Mouse (Mus musculus) liver, embryonic 11.5 days (tissue): ENCODE data around the gene Sgca. TPM values are rescaled to one million over a fixed set of nuclear protein-coding genes. Genes with fewer than 3 reads are reported as not detected.

Experiments
- ATAC-seq: fragments of 200-750 bp; cut with Nextera tagmentation; replicated peaks from 2 replicates; pipeline ENCODE4 v1.8.0; 2017; ENCODE audit warnings: moderate number of reproducible peaks, mild to moderate bottlenecking, moderate TSS enrichment, moderate library complexity; ENCODE audit not compliant: low FRiP score
- DNase-seq: peaks from one replicate; pipeline ENCODE4 v3.0.0-alpha.2; 2017; ENCODE audit warnings: low spot score
- H3K27ac ChIP-seq: fragments of 300-500 bp; sonication (generic); 2 replicates; pipeline ENCODE4 v1.5.1; 2014; ENCODE audit warnings: mild to moderate bottlenecking, low read depth, low read length, control low read depth
- H3K27me3 ChIP-seq: fragments of 300-500 bp; sonication (generic); replicated peaks from 2 replicates; pipeline ENCODE4 v1.6.1; 2014; ENCODE audit warnings: low read length, mixed read lengths; ENCODE audit not compliant: control insufficient read depth, insufficient read depth
- H3K36me3 ChIP-seq: fragments of 300-500 bp; sonication (generic); 2 replicates; pipeline ENCODE4 v1.6.1; 2014; ENCODE audit warnings: mild to moderate bottlenecking, low read length, moderate library complexity, mixed read lengths; ENCODE audit not compliant: control insufficient read depth, insufficient read depth
- H3K4me1 ChIP-seq: fragments of 300-500 bp; sonication (generic); replicated peaks from 2 replicates; pipeline ENCODE4 v1.6.1; 2014; ENCODE audit warnings: low read length, mixed read lengths; ENCODE audit not compliant: control insufficient read depth, insufficient read depth
- H3K4me2 ChIP-seq: fragments of 300-500 bp; sonication (generic); 2 replicates; pipeline ENCODE4 v1.6.1; 2014; ENCODE audit warnings: mild to moderate bottlenecking, control low read depth, moderate library complexity
- H3K4me3 ChIP-seq: fragments of 300-500 bp; sonication (generic); 2 replicates; pipeline ENCODE4 v1.5.1; 2014; ENCODE audit warnings: low read depth, low read length, control low read depth
- H3K9ac ChIP-seq: fragments of 300-500 bp; sonication (generic); 2 replicates; pipeline ENCODE4 v1.6.1; 2014; ENCODE audit warnings: low read depth, low read length, control low read depth
- H3K9me3 ChIP-seq: fragments of 300-500 bp; sonication (generic); 2 replicates; pipeline ENCODE4 v1.6.1; 2016; ENCODE audit warnings: low read length, inconsistent platforms, mixed read lengths; ENCODE audit not compliant: control insufficient read depth
- WGBS: fragments of 180-500 bp; shearing (Covaris S2); extraction: QIAGEN DNeasy Blood & Tissue Kit; methylation state at CpG from one replicate; pipeline ENCODE4 v1.1.7; 2014; 5-methylcytosine and 5-hydroxymethylcytosine counted together
- polyA plus RNA-seq: library from polyadenylated mRNA; unstranded; fragments of >200 nt; fragmentation: Nextera tagmentation; extraction: Ambion mirVana; gene quantifications from 2 replicates; pipeline ENCODE4 v1.2.1, GENCODE M21; 2014

Sgca gene
- polyA plus RNA-seq: 0.22 and 0.30 TPM in 2 replicates

DNA sequence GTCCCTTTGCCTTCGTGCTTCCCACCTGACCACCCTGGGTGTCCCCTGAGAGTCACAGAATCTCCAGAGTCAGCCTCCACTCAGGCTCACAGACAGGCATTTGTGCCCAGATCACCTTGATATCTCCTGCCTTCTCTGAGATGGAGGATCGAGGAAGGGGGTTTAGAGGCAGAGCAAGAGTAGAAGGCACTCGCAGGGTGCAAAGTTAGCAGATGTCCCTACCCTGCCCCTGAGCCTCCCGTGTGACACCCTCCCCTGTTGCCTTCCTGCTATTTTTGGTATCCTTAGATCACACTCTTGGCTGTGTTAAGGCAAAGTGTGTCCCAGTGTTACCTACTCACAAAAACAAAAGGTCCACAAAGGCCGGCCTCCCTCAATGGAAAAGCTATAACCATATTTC lies at the start of gene Sgca:
Gene Sgca, minus strand, starts transcription at position 129 of the 400 bp plus-strand sequence.
- ATAC-seq: no peak
- Histone ChIP-seq H3K4me1 (peaks cover 12% of the 10 kb centered on the region), H3K27ac (no peak within 1 kb of the TSS), H3K4me3 (no peak within 1 kb of the TSS), H3K36me3 (no peaks in the 10 kb centered on the region), H3K4me2 (no peak within 1 kb of the TSS), H3K9me3 (no peaks in the 10 kb centered on the region), H3K27me3 (peaks cover 2% of the 10 kb centered on the region; the same call in 1 of the 2 replicates), H3K9ac (no peak within 1 kb of the TSS)
- DNase-seq: no peak
- 70% methylated on average over 5 of the region's 5 CpGs for WGBS

- Histone ChIP-seq H3K9ac (no peak overlapping the region), H3K4me1 (peaks cover 9% of the 10 kb centered on the region), H3K9me3 (no peaks in the 10 kb centered on the region), H3K4me2 (no peak overlapping the region), H3K27me3 (no peaks in the 10 kb centered on the region), H3K27ac (peak overlapping the region; percentile 32; the same call in 1 of the 2 replicates), H3K4me3 (no peak overlapping the region), H3K36me3 (peaks cover 36% of the 10 kb centered on the region)
- no peak for DNase-seq
- ATAC-seq: peak; percentile 19; the same call in 1 of the 2 replicates
- WGBS: 79% methylated on average over 11 of the region's 11 CpGs
These were observed 49.3 kb upstream of the Sgca start for GRCm38 (mm10) chr11:95025227-95026012.

- no peak overlapping the region for H3K4me3 ChIP-seq
- H3K4me1 ChIP-seq: peaks cover 9% of the 10 kb centered on the region
- peaks cover 44% of the 10 kb centered on the region for H3K36me3 ChIP-seq
These were observed 48.5 kb upstream of the Sgca start for GRCm38 (mm10) chr11:95024439-95025184.

GRCm38 (mm10) chr11:95023481-95023880 lies 47.4 kb upstream of the Sgca start:
- H3K36me3 ChIP-seq: peaks cover 51% of the 10 kb centered on the region
- H3K9ac ChIP-seq: no peak overlapping the region
- WGBS: 85% methylated on average over 9 of the region's 9 CpGs
- peaks cover 9% of the 10 kb centered on the region for H3K4me1 ChIP-seq
- ATAC-seq (no peak), DNase-seq (no peak)
- no peak overlapping the region for H3K4me2 ChIP-seq
- peaks cover 12% of the 10 kb centered on the region for H3K27me3 ChIP-seq
- no peak overlapping the region for H3K4me3 ChIP-seq
- H3K27ac ChIP-seq: no peak overlapping the region
- no peaks in the 10 kb centered on the region for H3K9me3 ChIP-seq

More at GRCm38 (mm10) chr11:95024439-95025184, 48.5 kb upstream of the Sgca start:
- Histone ChIP-seq H3K27ac (no peak overlapping the region), H3K4me2 (no peak overlapping the region), H3K27me3 (peaks cover 4% of the 10 kb centered on the region; the same call in 1 of the 2 replicates), H3K9me3 (no peaks in the 10 kb centered on the region), H3K9ac (no peak overlapping the region)
- ATAC-seq (no peak), DNase-seq (no peak)
- 75% methylated on average over 29 of the region's 29 CpGs for WGBS

- DNase-seq: no peak
- no peak overlapping the region for H3K9ac ChIP-seq
- no peak overlapping the region for H3K4me3 ChIP-seq
- H3K27ac ChIP-seq: peak overlapping the region; percentile 39; the same call in 1 of the 2 replicates
- peaks cover 9% of the 10 kb centered on the region for H3K4me1 ChIP-seq
- H3K9me3 ChIP-seq: no peaks in the 10 kb centered on the region
- peaks cover 53% of the 10 kb centered on the region for H3K36me3 ChIP-seq
- WGBS: 76% methylated on average over 10 of the region's 10 CpGs
- H3K27me3 ChIP-seq: peaks cover 12% of the 10 kb centered on the region
- no peak for ATAC-seq
- H3K4me2 ChIP-seq: no peak overlapping the region
These were observed 46.3 kb upstream of the Sgca start for GRCm38 (mm10) chr11:95022237-95022992.

DNA sequence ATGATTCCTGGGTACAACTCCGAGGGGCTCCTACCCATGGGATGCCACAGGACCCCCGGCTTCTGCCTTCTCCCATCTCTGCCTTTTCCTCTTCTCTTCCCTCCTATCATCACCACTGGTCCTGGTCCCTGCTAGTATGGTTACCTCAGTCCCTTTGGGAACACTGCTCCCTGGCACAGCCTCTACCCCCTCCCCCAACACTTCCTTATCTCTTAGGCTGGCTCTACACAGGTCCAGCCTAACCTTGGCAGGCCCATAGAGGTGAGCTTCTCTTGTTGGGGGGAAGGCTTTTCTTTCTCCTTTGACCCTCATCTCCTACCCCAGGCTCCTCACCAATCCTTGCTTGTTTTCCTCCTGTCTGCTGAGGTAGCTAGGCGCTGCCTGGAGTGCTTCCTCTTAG lies 39.4 kb upstream of the Sgca start:
- Histone ChIP-seq H3K4me3 (no peak overlapping the region), H3K36me3 (peaks cover 28% of the 10 kb centered on the region), H3K27ac (no peak overlapping the region; the same call in 1 of the 2 replicates), H3K4me2 (peak overlapping the region; percentile 39), H3K9me3 (no peaks in the 10 kb centered on the region), H3K9ac (peak overlapping the region; percentile 32; the same call in 1 of the 2 replicates), H3K27me3 (peaks cover 12% of the 10 kb centered on the region), H3K4me1 (peaks cover 40% of the 10 kb centered on the region)
- WGBS: 76% methylated on average over 3 of the region's 3 CpGs
- ATAC-seq: no peak
- no peak for DNase-seq

DNA sequence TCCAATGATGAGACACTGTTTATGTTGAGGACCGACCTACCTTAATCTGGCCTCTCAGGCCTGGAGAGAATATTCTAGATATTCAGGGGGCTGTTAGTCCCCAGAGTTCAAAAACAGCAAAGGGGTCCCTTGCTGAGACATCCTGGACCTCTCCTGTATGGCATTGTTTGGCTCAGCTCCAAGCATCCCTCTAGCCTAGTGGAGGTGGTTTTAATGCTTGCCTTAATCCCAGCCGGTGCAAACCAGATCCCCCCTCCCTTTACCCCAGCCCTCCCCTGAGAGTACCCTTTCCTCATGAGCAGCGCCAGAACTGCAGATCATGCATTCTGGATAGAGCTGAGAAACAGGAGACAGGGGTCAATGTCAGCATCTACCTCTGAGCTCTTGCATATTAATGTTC lies 36.4 kb upstream of the Sgca start:
- 34% methylated on average over 3 of the region's 3 CpGs for WGBS
- DNase-seq (no peak), ATAC-seq (no peak)
- H3K9ac ChIP-seq: peak overlapping the region; percentile 66
- H3K4me3 ChIP-seq: peak overlapping the region; percentile 49
- no peaks in the 10 kb centered on the region for H3K9me3 ChIP-seq
- H3K4me1 ChIP-seq: peaks cover 54% of the 10 kb centered on the region
- peak overlapping the region; percentile 99 for H3K27ac ChIP-seq
- H3K4me2 ChIP-seq: peak overlapping the region; percentile 96
- H3K27me3 ChIP-seq: 0 out of 2 replicates have a peak, but pooled peaks cover 3% of the 10 kb centered on the region
- peaks cover 11% of the 10 kb centered on the region for H3K36me3 ChIP-seq

- no peak for DNase-seq
- WGBS: 19% methylated on average over 3 of the region's 3 CpGs
- Histone ChIP-seq H3K4me1 (peaks cover 59% of the 10 kb centered on the region), H3K4me2 (peak overlapping the region; percentile 96), H3K4me3 (peak overlapping the region; percentile 91), H3K9ac (peak overlapping the region; percentile 97), H3K9me3 (no peaks in the 10 kb centered on the region), H3K36me3 (peaks cover 10% of the 10 kb centered on the region), H3K27me3 (0 out of 2 replicates have a peak, but pooled peaks cover 3% of the 10 kb centered on the region), H3K27ac (peak overlapping the region; percentile 99)
- ATAC-seq: peak; percentile 97
These were observed 35.9 kb upstream of the Sgca start for GRCm38 (mm10) chr11:95012075-95012474.
